In genomic region chr7:30776104-30776503, GRCm38 (mm10) we compare ENCODE assay signal across 28 mouse cellular contexts. TPM values are rescaled to one million over a fixed set of nuclear protein-coding genes. Genes with fewer than 3 reads are reported as not detected.
DNase-seq lines count a peak whose midpoint lies in the region; ATAC-seq and TF ChIP-seq lines count a peak whose summit lies in the region.
"Had no signal": no experiment of that assay in that cellular context is flagged by ENCODE, and none has a peak within 500 bp of the region (broad histone marks: within the 10 kb centered on the region; RNA-seq: fewer than 3 reads in every experiment).

No protein-coding gene starts in this region.

- intact Hi-C loops in left cerebral cortex, adult 2 months (cut with DNase I): no loop called here
- intact Hi-C loops in left cerebral cortex, postnatal 10 days (cut with DNase I): no loop called here

- H3K4me2 ChIP-seq in hindbrain, embryonic 16.5 days (ENCODE audit: low read length): no peak overlapping the region
- H3K4me2 ChIP-seq: liver, embryonic 13.5 days; midbrain, embryonic 12.5 days had no signal

- H3K9ac ChIP-seq in hindbrain, embryonic 16.5 days (ENCODE audit: low read depth, low read length): no peak overlapping the region
- H3K9ac ChIP-seq: liver, embryonic 13.5 days; midbrain, embryonic 12.5 days had no signal

- 0 out of 2 replicates have a peak, but pooled peaks have one; percentile 16 for ATAC-seq in common myeloid progenitor, adult 5-6 weeks (replicated peaks; ENCODE audit: low read depth, poor library complexity, severe bottlenecking)
- peak; percentile 50 for ATAC-seq in megakaryocyte progenitor cell, adult 5-6 weeks (replicated peaks; ENCODE audit: poor library complexity)
- ATAC-seq in hindbrain, embryonic 16.5 days: no peak
- ATAC-seq: forebrain, embryonic 14.5 days; hindbrain, postnatal 0 days had no signal

- no peak for TF ChIP-seq CTCF in left cerebral cortex, adult 2 months (IDR thresholded peaks at IDR 0.05)

- 94% methylated on average over 9 of the region's 9 CpGs for WGBS in hindbrain, embryonic 16.5 days

- H3K27me3 ChIP-seq in hindbrain, embryonic 16.5 days (replicated peaks; ENCODE audit: control insufficient read depth, insufficient read depth, low read length): no peaks in the 10 kb centered on the region
- H3K27me3 ChIP-seq: liver, embryonic 13.5 days; midbrain, embryonic 12.5 days had no signal

- H3K27ac ChIP-seq in left cerebral cortex, adult 2 months: no peak overlapping the region
- no peak overlapping the region for H3K27ac ChIP-seq in hindbrain, embryonic 16.5 days (ENCODE audit: low read depth, low read length)
- H3K27ac ChIP-seq: hindbrain, postnatal 0 days; layer of hippocampus, adult 2 months; liver, embryonic 13.5 days; macrophage; midbrain, embryonic 12.5 days had no signal

- peak; percentile 15 to 24 for DNase-seq in left cerebral cortex, adult 2 months (ENCODE audit: extremely low spot score in 1 of 2, low spot score in 2 of 2)
- no peak for DNase-seq in left cerebral cortex, postnatal 10 days (ENCODE audit: extremely low spot score in 1 of 2, low spot score in 2 of 2)
- DNase-seq in right cerebral cortex, postnatal 14 days: peak; percentile 13
- DNase-seq in right cerebral cortex, postnatal 4 days: no peak
- DNase-seq in thymus, postnatal 10 days (ENCODE audit: low spot score in 2 of 2): no peak
- DNase-seq: adrenal gland, postnatal 25 days; B cell, adult 2 months; cerebellum, adult 2 months; gastrocnemius, postnatal 10 days; kidney, adult 2 months; kidney, postnatal 10 days; layer of hippocampus, postnatal 36 days; liver, embryonic 13.5 days; thymus, postnatal 14 days had no signal

- H3K4me1 ChIP-seq in hindbrain, embryonic 16.5 days (ENCODE audit: control insufficient read depth, insufficient read depth, low read depth, low read length): no peaks in the 10 kb centered on the region
- H3K4me1 ChIP-seq: liver, embryonic 13.5 days; midbrain, embryonic 12.5 days had no signal

- no peaks in the 10 kb centered on the region for H3K36me3 ChIP-seq in hindbrain, embryonic 16.5 days (ENCODE audit: control insufficient read depth, insufficient read depth, low read length)
- H3K36me3 ChIP-seq: liver, embryonic 13.5 days; midbrain, embryonic 12.5 days had no signal

- no peak overlapping the region for H3K4me3 ChIP-seq in left cerebral cortex, adult 2 months
- H3K4me3 ChIP-seq in hindbrain, embryonic 16.5 days (ENCODE audit: low read length): no peak overlapping the region
- H3K4me3 ChIP-seq: layer of hippocampus, adult 2 months; liver, embryonic 13.5 days; midbrain, embryonic 12.5 days had no signal

- H3K9me3 ChIP-seq in hindbrain, embryonic 16.5 days (ENCODE audit: control insufficient read depth, low read length): no peaks in the 10 kb centered on the region
- H3K9me3 ChIP-seq: liver, embryonic 13.5 days had no signal

RNA-seq across cellular contexts. Expression of gene Krtdap, which starts 11.6 kb away (rescaled TPM):
- total RNA-seq in left cerebral cortex, adult 2 months (2021): not detected
- not detected for total RNA-seq in left cerebral cortex, postnatal 10 days (2021)
- total RNA-seq in common myeloid progenitor, adult 5-6 weeks (2017): not detected in 2 replicates
- total RNA-seq in megakaryocyte progenitor cell, adult 5-6 weeks (2015): not detected in 2 replicates
- total RNA-seq in megakaryocyte progenitor cell, adult 5-6 weeks (2017): not detected in 2 replicates
- 0.38 TPM in 1 of 2 replicates, not detected in the other for polyA plus RNA-seq in hindbrain, embryonic 16.5 days (2015; fragmentation: Nextera tagmentation; extraction: Ambion mirVana)
- total RNA-seq: adrenal gland, postnatal 25 days; heart, adult 8-10 months; hematopoietic stem cell, adult 5-6 weeks; hindbrain, postnatal 0 days; layer of hippocampus, adult 2 months; layer of hippocampus, postnatal 36 days; monocyte, adult 5-6 weeks had no signal
- polyA plus RNA-seq: cerebellum, adult 2 months; embryonic facial prominence, embryonic 11.5 days; forebrain, embryonic 14.5 days; kidney, adult 2 months; limb, embryonic 11.5 days; macrophage; midbrain, embryonic 12.5 days; neural tube, embryonic 11.5 days had no signal

RNA-seq across cellular contexts. Expression of gene Dmkn, which starts 12.5 kb away (rescaled TPM):
- total RNA-seq in left cerebral cortex, adult 2 months (2021): 1 to 10 TPM; 1.9 to 2.1 TPM
- total RNA-seq in left cerebral cortex, postnatal 10 days (2021): 1 to 10 TPM; 1.4 to 1.5 TPM
- 4.2 TPM in 1 of 2 replicates, not detected in the other for total RNA-seq in common myeloid progenitor, adult 5-6 weeks (2017)
- total RNA-seq in megakaryocyte progenitor cell, adult 5-6 weeks (2015): 81.7 and 87.4 TPM in 2 replicates
- total RNA-seq in megakaryocyte progenitor cell, adult 5-6 weeks (2017): 95.3 and 119 TPM in 2 replicates
- 1.8 and 2.2 TPM in 2 replicates for polyA plus RNA-seq in hindbrain, embryonic 16.5 days (2015; fragmentation: Nextera tagmentation; extraction: Ambion mirVana)
- total RNA-seq: hematopoietic stem cell, adult 5-6 weeks; monocyte, adult 5-6 weeks had no signal
- polyA plus RNA-seq: embryonic facial prominence, embryonic 11.5 days; limb, embryonic 11.5 days; liver, embryonic 13.5 days; neural tube, embryonic 11.5 days had no signal

RNA-seq across cellular contexts. Expression of gene Sbsn, which starts 24.8 kb away (rescaled TPM):
- total RNA-seq in left cerebral cortex, adult 2 months (2021): 1 to 10 TPM; 7.8 to 8.7 TPM
- 1 to 10 TPM; 9.5 to 9.8 TPM for total RNA-seq in left cerebral cortex, postnatal 10 days (2021)
- total RNA-seq in common myeloid progenitor, adult 5-6 weeks (2017): 0.78 TPM in 1 of 2 replicates, not detected in the other
- 1.6 TPM in 2 replicates for total RNA-seq in megakaryocyte progenitor cell, adult 5-6 weeks (2015)
- 0.47 and 1.3 TPM in 2 replicates for total RNA-seq in megakaryocyte progenitor cell, adult 5-6 weeks (2017)
- 0.98 and 1.0 TPM in 2 replicates for polyA plus RNA-seq in hindbrain, embryonic 16.5 days (2015; fragmentation: Nextera tagmentation; extraction: Ambion mirVana)
- total RNA-seq: monocyte, adult 5-6 weeks had no signal

RNA-seq across cellular contexts. Expression of gene Gapdhs, which starts 32.6 kb away (rescaled TPM):
- not detected for total RNA-seq in left cerebral cortex, adult 2 months (2021)
- total RNA-seq in left cerebral cortex, postnatal 10 days (2021): not detected
- total RNA-seq in common myeloid progenitor, adult 5-6 weeks (2017): not detected in 2 replicates
- total RNA-seq in megakaryocyte progenitor cell, adult 5-6 weeks (2015): not detected in 2 replicates
- total RNA-seq in megakaryocyte progenitor cell, adult 5-6 weeks (2017): not detected in 2 replicates
- 0.82 and 1.1 TPM in 2 replicates for polyA plus RNA-seq in hindbrain, embryonic 16.5 days (2015; fragmentation: Nextera tagmentation; extraction: Ambion mirVana)
- total RNA-seq: adrenal gland, postnatal 25 days; gastrocnemius, postnatal 10 days; heart, adult 8-10 months; hematopoietic stem cell, adult 5-6 weeks; hindbrain, postnatal 0 days; layer of hippocampus, adult 2 months; layer of hippocampus, postnatal 36 days had no signal
- polyA plus RNA-seq: cerebellum, adult 2 months; liver, embryonic 13.5 days; macrophage had no signal

RNA-seq across cellular contexts. Expression of gene Tmem147, which starts 46.8 kb away (rescaled TPM):
- total RNA-seq in left cerebral cortex, adult 2 months (2021): 100 to 1,000 TPM; 119 to 127 TPM
- 100 to 1,000 TPM; 136 to 144 TPM for total RNA-seq in left cerebral cortex, postnatal 10 days (2021)
- total RNA-seq in common myeloid progenitor, adult 5-6 weeks (2017): 51.1 and 61.8 TPM in 2 replicates
- total RNA-seq in megakaryocyte progenitor cell, adult 5-6 weeks (2015): 210 and 218 TPM in 2 replicates
- 65.9 and 76.4 TPM in 2 replicates for total RNA-seq in megakaryocyte progenitor cell, adult 5-6 weeks (2017)
- polyA plus RNA-seq in hindbrain, embryonic 16.5 days (2015; fragmentation: Nextera tagmentation; extraction: Ambion mirVana): 278 and 301 TPM in 2 replicates

Comparison
In these comparisons a context has a peak if more than half of its experiments do, and no peak if none do; other contexts are left out.
1. DNase-seq: peak in left cerebral cortex, adult 2 months (2 of 2) and right cerebral cortex, postnatal 14 days (single experiment); none in left cerebral cortex, postnatal 10 days (0 of 2), right cerebral cortex, postnatal 4 days (single experiment) and thymus, postnatal 10 days (0 of 2).
2. RNA of gene Dmkn, which starts 12.5 kb away (total RNA-seq): 81.7 to 119 TPM in megakaryocyte progenitor cell, adult 5-6 weeks; 4.2 TPM in common myeloid progenitor, adult 5-6 weeks, 1.9 to 2.1 TPM in left cerebral cortex, adult 2 months and 1.4 to 1.5 TPM in left cerebral cortex, postnatal 10 days; every median in the first group is over 10 times any median in the second.